10 mouse cellular contexts compared by ENCODE assay signal in the genomic region with DNA sequence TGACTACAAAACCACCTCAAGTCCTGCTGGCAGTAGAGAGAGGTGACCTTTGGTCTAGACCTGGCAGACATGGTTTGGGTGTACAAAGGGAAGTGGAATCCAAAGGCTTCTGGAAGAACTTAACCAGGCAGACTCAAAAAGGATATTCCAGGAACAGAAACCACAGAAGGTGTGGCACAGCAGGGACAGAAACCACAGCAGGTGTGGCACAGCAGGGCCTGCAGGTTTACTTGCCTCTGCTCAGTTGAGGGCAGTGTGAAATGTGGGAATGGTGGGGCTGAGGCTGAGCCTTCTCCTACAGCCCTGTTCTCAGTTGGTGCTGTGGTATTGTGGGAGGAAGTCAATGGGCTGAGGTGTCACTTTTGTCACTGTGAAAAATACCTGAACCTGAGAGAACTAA. TPM values are rescaled to one million over a fixed set of nuclear protein-coding genes. Genes with fewer than 3 reads are reported as not detected.
DNase-seq lines count a peak whose midpoint lies in the region; TF ChIP-seq lines count a peak whose summit lies in the region.
"Had no signal": no experiment of that assay in that cellular context is flagged by ENCODE, and none has a peak within 500 bp of the region (broad histone marks: within the 10 kb centered on the region; RNA-seq: fewer than 3 reads in every experiment).

No protein-coding gene starts in this region.

- no peak overlapping the region for H3K4me3 ChIP-seq in lung, adult 2 months (replicated peaks; ENCODE audit: extremely low read depth, low read depth, low read length)
- H3K4me3 ChIP-seq in myocyte: no peak overlapping the region
- H3K4me3 ChIP-seq: heart, embryonic 10.5 days had no signal

- no peak overlapping the region for H3K4me2 ChIP-seq in myocyte (ENCODE audit: low read depth)

- no peaks in the 10 kb centered on the region for H3K36me3 ChIP-seq in myocyte (ENCODE audit: control insufficient read depth, insufficient read depth)

- TF ChIP-seq POLR2A in lung, adult 2 months (IDR thresholded peaks at IDR 0.05; ENCODE audit: borderline replicate concordance, extremely low read depth, low read depth, low read length): no peak
- no peak for TF ChIP-seq POLR2A in myocyte (IDR thresholded peaks at IDR 0.05; ENCODE audit: insufficient read length, low read depth)

- no peak for TF ChIP-seq CTCF in lung, adult 2 months (IDR thresholded peaks at IDR 0.05; ENCODE audit: insufficient read depth, low read length)

- no peaks in the 10 kb centered on the region for H3K4me1 ChIP-seq in lung, adult 2 months (ENCODE audit: control insufficient read depth, insufficient read depth, low read length)
- H3K4me1 ChIP-seq: heart, embryonic 10.5 days had no signal

- no peaks in the 10 kb centered on the region for H3K79me2 ChIP-seq in myocyte (ENCODE audit: control insufficient read depth, insufficient read depth)

- no peaks in the 10 kb centered on the region for H3K27me3 ChIP-seq in myocyte (ENCODE audit: control insufficient read depth, insufficient read depth, insufficient read length)

- DNase-seq in lung, adult 18-20 months: peak; percentile 9 to 23
- no peak for DNase-seq in lung, adult 2 months
- peak; percentile 34 for DNase-seq in adipocyte (ENCODE audit: low spot score)
- peak; percentile 34 to 45 for DNase-seq in cerebellum, postnatal 25 days
- DNase-seq in layer of hippocampus, adult 18-20 months (ENCODE audit: low spot score in 2 of 2): no peak
- no peak for DNase-seq in ovary, postnatal 14 days (ENCODE audit: low spot score)
- DNase-seq: right cerebral cortex, postnatal 25 days; thymus, postnatal 4 days had no signal

- no peak overlapping the region for H3ac ChIP-seq in myocyte (ENCODE audit: control insufficient read depth, insufficient read length)

TF ChIP-seq in myocyte, 11 proteins besides CTCF, POLR2A, EP300 and RAD21:
- TF ChIP-seq TCF12 (IDR thresholded peaks at IDR 0.05; ENCODE audit: insufficient read depth, poor library complexity, severe bottlenecking) (no peak), MAX (IDR thresholded peaks at IDR 0.05; ENCODE audit: low read depth) (no peak), SRF (IDR thresholded peaks at IDR 0.05; ENCODE audit: control insufficient read depth, insufficient read length, low read depth) (no peak), POLR2AphosphoS2 (IDR thresholded peaks at IDR 0.05; ENCODE audit: insufficient read length, low read depth) (no peak), MYOG (IDR thresholded peaks at IDR 0.05; ENCODE audit: control insufficient read depth in 1 of 3, insufficient read depth in 1 of 3, insufficient read length in 2 of 3, low read depth in 2 of 3) (peak in 2 of 3 experiments; percentile 13 to 78), MYOD1 (IDR thresholded peaks at IDR 0.05; ENCODE audit: control insufficient read depth in 1 of 3, insufficient read length in 2 of 3, low read depth in 2 of 3) (peak in 1 of 3 experiments; percentile 79), CEBPB (IDR thresholded peaks at IDR 0.05; ENCODE audit: insufficient read depth, poor library complexity, severe bottlenecking) (no peak), REST (IDR thresholded peaks at IDR 0.05; ENCODE audit: insufficient read depth, insufficient read length) (no peak), E2F4 (IDR thresholded peaks at IDR 0.05; ENCODE audit: insufficient read depth) (no peak)

RNA-seq across cellular contexts. Expression of a gene that starts 29.2 kb away (rescaled TPM):
- polyA plus RNA-seq in lung, adult 2 months (2012; rRNA removed): 5.0 and 11.4 TPM in 2 replicates
- polyA plus RNA-seq in myocyte (2012; fragmentation: generic; extraction: Trizol): 10.5 TPM
- 10 to 100 TPM; 87.5 to 94.8 TPM for total RNA-seq in layer of hippocampus, adult 18-20 months (2021)

RNA-seq across cellular contexts. Expression of a gene that starts 29.3 kb away (rescaled TPM):
- polyA plus RNA-seq in lung, adult 2 months (2012; rRNA removed): 35.8 and 40.8 TPM in 2 replicates
- polyA plus RNA-seq in myocyte (2012; fragmentation: generic; extraction: Trizol): 14.7 TPM
- 10 to 100 TPM; 35.0 to 36.0 TPM for total RNA-seq in layer of hippocampus, adult 18-20 months (2021)

RNA-seq across cellular contexts. Expression of a gene that starts 57.0 kb away (rescaled TPM):
- 7.1 and 7.5 TPM in 2 replicates for polyA plus RNA-seq in lung, adult 2 months (2012; rRNA removed)
- 26.7 TPM for polyA plus RNA-seq in myocyte (2012; fragmentation: generic; extraction: Trizol)
- 10 to 100 TPM; 30.3 to 33.4 TPM for total RNA-seq in layer of hippocampus, adult 18-20 months (2021)

RNA-seq across cellular contexts. Expression of a gene that starts 58.0 kb away (rescaled TPM):
- 19.3 and 22.1 TPM in 2 replicates for polyA plus RNA-seq in lung, adult 2 months (2012; rRNA removed)
- polyA plus RNA-seq in myocyte (2012; fragmentation: generic; extraction: Trizol): 12.3 TPM
- total RNA-seq in layer of hippocampus, adult 18-20 months (2021): 10 to 100 TPM; 93.3 to 97.4 TPM

Comparison
In these comparisons a context has a peak if more than half of its experiments do, and no peak if none do; other contexts are left out.
1. DNase-seq: peak in lung, adult 18-20 months (2 of 2), adipocyte (single experiment) and cerebellum, postnatal 25 days (2 of 2); none in lung, adult 2 months (single experiment), layer of hippocampus, adult 18-20 months (0 of 2) and ovary, postnatal 14 days (single experiment).